Mouse (Mus musculus): ENCODE data around the gene Mlf1. TPM values are rescaled to one million over a fixed set of nuclear protein-coding genes. Genes with fewer than 3 reads are reported as not detected.

Gene Mlf1
- total RNA-seq, 1 experiment from 2014 or later, result 0.55 TPM

DNA sequence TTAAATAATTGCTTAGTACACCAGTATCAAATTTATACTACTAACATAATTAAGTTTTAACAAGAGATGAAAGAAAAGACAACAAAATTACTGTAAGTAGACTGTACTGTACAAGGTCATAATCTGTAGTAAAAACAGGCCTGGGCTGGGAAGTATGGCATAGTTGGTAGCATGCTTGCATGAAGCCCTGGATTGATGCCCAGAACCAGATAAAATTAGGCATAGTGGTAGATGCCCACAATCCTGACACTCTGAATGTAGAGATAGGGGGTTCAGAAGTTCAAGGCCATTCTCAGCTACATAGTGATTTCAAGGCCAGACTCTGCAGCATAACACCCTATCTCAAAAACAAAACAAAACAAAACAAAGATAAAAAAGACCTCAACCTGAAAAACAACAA, 4.3 kb downstream of the Mlf1 start:
- no peak for ATAC-seq (replicated peaks in 1 of 2; ENCODE audit: insufficient read depth in 1 of 2, low FRiP score in 2 of 2, low TSS enrichment in 1 of 2, low read depth in 1 of 2, poor library complexity in 2 of 2, severe bottlenecking in 2 of 2)

DNA sequence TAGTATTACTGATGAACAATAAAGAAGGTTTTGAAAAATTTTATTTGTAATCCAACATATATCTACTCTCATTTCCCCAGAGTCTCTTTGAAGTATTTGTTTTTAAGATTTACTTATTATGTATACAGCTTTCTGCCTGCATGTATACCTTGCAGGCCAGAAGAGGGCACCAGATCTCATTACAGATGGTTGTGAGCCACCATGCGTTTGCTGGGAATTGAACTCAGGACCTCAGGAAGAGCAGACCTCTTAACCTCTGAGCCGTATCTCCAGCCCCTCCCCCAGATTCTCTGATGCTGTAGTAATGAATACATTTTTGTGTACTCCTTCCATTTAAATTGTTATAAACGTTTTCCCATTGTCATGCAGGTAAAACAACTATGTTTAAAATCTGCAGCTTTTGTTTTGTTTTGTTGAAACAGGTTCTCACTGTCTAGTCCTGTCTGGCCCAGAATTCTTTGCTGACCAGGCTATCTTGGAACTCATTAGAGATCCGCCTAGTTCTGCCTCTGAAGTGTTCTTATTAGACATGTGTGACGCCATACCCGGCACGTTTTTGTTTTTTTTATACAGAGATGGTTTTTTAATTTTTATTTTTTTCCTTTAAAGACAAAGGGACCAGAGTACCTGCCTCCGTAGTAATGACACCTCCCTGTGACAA, 55.6 kb downstream of the Mlf1 start:
- ATAC-seq (replicated peaks in 1 of 2; ENCODE audit: insufficient read depth in 1 of 2, low FRiP score in 2 of 2, low TSS enrichment in 1 of 2, low read depth in 1 of 2, poor library complexity in 2 of 2, severe bottlenecking in 2 of 2), result peak in 1 of 2 experiments; percentile 12; a peak in 1 of 4 replicates

DNA sequence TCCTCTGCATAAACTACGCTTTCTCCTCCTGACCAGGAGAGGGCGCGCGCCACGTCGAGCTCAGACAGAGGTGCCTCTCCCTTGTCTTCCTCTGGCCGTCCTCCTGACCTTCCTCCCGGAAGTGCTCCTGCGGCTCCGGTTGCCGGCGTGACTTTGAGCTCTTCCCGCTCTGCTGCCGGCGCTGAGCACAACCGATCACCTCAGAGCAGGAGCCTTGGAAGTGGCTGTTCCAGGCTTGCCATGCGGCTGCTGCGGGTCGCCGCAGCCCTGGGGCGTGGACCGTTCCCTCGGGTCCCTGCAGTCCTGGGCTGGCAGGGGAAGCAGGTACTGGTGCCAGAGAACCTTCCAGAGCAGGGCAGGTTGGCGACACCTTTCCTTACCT, 56.1 kb downstream of the Mlf1 start, which contains the start of gene Gfm1:
Gene Gfm1 (plus strand): TSS at position 98 of the 382 bp plus-strand sequence.
- peak; percentile 97 to 98 for ATAC-seq (replicated peaks in 1 of 2; ENCODE audit: insufficient read depth in 1 of 2, low FRiP score in 2 of 2, low TSS enrichment in 1 of 2, low read depth in 1 of 2, poor library complexity in 2 of 2, severe bottlenecking in 2 of 2)

DNA sequence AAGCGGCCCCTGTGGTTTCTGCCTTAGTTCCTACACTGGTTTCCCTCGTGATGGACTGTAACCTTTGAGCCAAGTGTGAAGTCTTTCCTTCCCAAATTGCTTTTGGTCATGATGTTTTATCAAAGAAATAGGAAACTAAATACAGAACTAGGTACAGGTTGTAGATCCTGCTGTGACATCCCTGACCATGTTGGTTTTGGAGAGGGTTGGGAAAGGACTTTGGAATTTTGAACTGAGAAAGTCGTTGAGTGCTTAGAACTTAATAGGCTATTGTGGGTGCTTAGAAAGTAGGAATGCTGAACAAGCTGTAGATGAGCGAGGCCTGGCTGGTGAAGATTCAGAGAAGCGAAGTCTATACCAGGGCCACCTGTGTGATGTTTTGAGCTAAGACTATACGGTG, 60.1 kb downstream of the Mlf1 start:
- ATAC-seq (replicated peaks in 1 of 2; ENCODE audit: insufficient read depth in 1 of 2, low FRiP score in 2 of 2, low TSS enrichment in 1 of 2, low read depth in 1 of 2, poor library complexity in 2 of 2, severe bottlenecking in 2 of 2), result no peak

DNA sequence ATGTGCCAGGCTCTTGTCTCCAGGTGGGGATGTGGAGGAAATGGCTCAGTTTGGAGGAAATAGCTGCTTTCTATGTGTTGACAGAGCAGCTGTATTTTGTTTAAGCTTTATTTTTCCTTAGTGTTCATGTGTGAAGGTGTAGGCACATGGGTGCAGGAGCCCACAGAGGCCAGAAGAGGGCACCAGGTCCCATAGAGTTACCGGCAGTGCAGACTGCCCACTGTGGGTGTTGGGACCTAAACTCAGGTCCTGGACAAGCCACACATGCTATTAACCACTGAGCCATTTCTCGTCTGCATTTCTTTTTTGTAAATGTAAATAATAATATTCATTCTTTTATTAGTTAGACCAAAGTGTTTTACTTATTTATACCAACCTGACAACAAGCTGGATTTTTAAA, 73.2 kb downstream of the Mlf1 start:
- ATAC-seq (replicated peaks in 1 of 2; ENCODE audit: insufficient read depth in 1 of 2, low FRiP score in 2 of 2, low TSS enrichment in 1 of 2, low read depth in 1 of 2, poor library complexity in 2 of 2, severe bottlenecking in 2 of 2), result no peak

Other genes with a start within 250 kb of the Mlf1 start
- not detected in 2 replicates for gene Gm17402, start 1.1 kb downstream of the Mlf1 start, total RNA-seq (2017)
- 35.8 and 83.5 TPM in 2 replicates for gene Gfm1, start 56.0 kb downstream of the Mlf1 start, total RNA-seq (2017)
- gene Lxn, start 89.8 kb downstream of the Mlf1 start, total RNA-seq (2017), result 18.4 and 22.6 TPM in 2 replicates
- not detected in 2 replicates for gene Rarres1, start 141.4 kb downstream of the Mlf1 start, total RNA-seq (2017)
- 113 and 120 TPM in 2 replicates for gene Mfsd1, start 208.6 kb downstream of the Mlf1 start, total RNA-seq (2017)